Mouse (Mus musculus): Measurements from ENCODE around the gene Pbld2. TPM values are rescaled to one million over a fixed set of nuclear protein-coding genes. Genes with fewer than 3 reads are reported as not detected.

Pbld2 gene
- polyA plus RNA-seq, 1 experiment from 2014 or later, result 1.2 TPM

- H3K27ac ChIP-seq, result peak overlapping the region; percentile 100
- 0 out of 2 replicates have a peak overlapping the region, but pooled peaks have one; percentile 87 for H3K4me3 ChIP-seq (replicated peaks)
- ATAC-seq (ENCODE audit: insufficient number of reproducible peaks, insufficient read depth, low FRiP score, low TSS enrichment, low read depth), result no peak
- no peak overlapping the region for H3K9ac ChIP-seq (replicated peaks)
- no peaks in the 10 kb centered on the region for H3K36me3 ChIP-seq
- no peaks in the 10 kb centered on the region for H3K27me3 ChIP-seq
- H3K9me3 ChIP-seq, result no peaks in the 10 kb centered on the region
- WGBS, result 57% methylated on average over 6 of the region's 6 CpGs
- peaks cover 38% of the 10 kb centered on the region for H3K4me1 ChIP-seq (replicated peaks)
- peak overlapping the region; percentile 67 for H3K4me2 ChIP-seq
Measured at GRCm38 (mm10) chr10:63025491-63026011, 1.4 kb downstream of the Pbld2 start.

DNA sequence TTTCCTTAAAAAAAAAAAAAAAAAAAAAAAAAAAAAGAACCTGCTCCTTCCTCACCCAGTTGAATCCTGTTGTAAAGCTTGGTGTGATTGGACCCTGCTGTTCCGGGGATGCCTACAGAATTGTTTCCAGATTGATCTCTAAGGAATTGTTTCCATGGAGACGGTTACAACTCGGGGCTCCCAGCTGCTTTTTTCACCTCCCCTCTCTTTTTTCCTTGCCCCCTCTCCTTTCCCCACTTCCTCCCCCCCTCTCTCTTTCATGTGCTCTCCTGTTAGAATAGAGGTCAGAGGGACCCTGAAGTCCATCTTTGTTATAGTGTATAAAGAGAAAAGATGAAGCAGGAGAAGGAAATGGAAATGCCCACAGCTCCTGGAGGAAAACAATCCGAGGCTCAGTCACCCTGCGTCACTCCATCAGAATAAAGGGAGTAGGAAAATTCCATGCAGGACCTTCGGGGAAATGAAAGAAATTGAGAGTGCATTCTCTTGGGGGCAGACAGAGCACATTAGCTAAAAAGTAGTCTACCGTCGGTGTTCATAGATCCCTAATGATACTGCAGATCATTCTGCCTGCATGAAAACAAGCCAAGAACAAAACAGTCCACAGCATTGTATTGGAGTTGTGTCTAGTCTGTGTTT lies 2.2 kb downstream of the Pbld2 start:
- 32% methylated on average over 8 of the region's 8 CpGs for WGBS
- Histone ChIP-seq H3K27me3 (no peaks in the 10 kb centered on the region), H3K4me2 (peak overlapping the region; percentile 23), H3K4me1 (replicated peaks) (peaks cover 31% of the 10 kb centered on the region), H3K9me3 (no peaks in the 10 kb centered on the region), H3K36me3 (no peaks in the 10 kb centered on the region), H3K27ac (0 out of 2 replicates have a peak overlapping the region, but pooled peaks have one; percentile 7), H3K4me3 (replicated peaks) (no peak overlapping the region), H3K9ac (replicated peaks) (no peak overlapping the region)
- ATAC-seq (ENCODE audit: insufficient number of reproducible peaks, insufficient read depth, low FRiP score, low TSS enrichment, low read depth), result no peak

- no peak overlapping the region for H3K9ac ChIP-seq (replicated peaks)
- no peak overlapping the region for H3K4me2 ChIP-seq
Measured at GRCm38 (mm10) chr10:63026795-63027160, 2.7 kb downstream of the Pbld2 start.

DNA sequence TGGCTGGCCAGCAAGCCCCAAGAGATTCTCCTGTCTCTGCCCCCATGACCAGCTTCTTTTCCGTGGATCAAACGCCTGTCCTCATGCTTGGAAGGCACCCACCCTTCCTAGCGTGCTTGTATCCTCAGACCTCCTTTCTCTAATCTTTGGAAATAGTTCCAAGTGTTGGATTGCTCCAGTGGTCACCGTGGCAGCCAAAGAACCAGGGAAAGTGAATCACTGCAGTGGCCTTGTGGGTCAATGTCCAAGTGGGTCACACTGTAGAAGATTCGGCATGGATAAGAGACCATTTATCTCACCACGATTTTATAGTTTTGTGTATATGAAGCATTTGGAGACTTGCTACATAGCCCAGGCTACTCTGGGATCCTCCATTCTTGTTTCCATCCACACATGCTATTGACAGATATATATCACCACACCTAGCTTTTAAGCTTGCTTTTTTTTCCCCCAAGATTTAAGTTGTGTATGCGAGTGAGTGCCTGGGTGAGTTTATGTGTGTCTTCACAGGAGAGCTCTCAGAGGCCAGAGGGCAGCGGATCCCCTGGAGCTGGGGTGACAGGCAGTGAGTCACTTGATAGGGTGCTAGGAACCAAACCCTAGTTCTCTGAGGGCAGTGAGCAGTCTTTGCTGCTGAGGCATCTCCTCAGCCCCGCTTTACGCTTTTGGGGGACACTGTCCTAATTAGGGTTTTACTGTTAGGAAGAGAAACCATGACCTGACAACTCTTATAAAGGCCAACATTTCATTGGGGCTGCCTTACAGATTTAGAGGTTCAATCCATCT lies 3.5 kb downstream of the Pbld2 start:
- no peak for ATAC-seq (ENCODE audit: insufficient number of reproducible peaks, insufficient read depth, low FRiP score, low TSS enrichment, low read depth)
- no peaks in the 10 kb centered on the region for H3K27me3 ChIP-seq
- no peaks in the 10 kb centered on the region for H3K36me3 ChIP-seq
- H3K9me3 ChIP-seq, result no peaks in the 10 kb centered on the region
- no peak overlapping the region for H3K27ac ChIP-seq
- no peak overlapping the region for H3K4me3 ChIP-seq (replicated peaks)
- peaks cover 23% of the 10 kb centered on the region for H3K4me1 ChIP-seq (replicated peaks)
- no peak overlapping the region for H3K4me2 ChIP-seq
- WGBS, result 92% methylated on average over 10 of the region's 10 CpGs
- H3K9ac ChIP-seq (replicated peaks), result no peak overlapping the region

More at GRCm38 (mm10) chr10:63026795-63027160, 2.7 kb downstream of the Pbld2 start:
- Histone ChIP-seq H3K36me3 (no peaks in the 10 kb centered on the region), H3K9me3 (no peaks in the 10 kb centered on the region), H3K27me3 (no peaks in the 10 kb centered on the region), H3K4me3 (replicated peaks) (no peak overlapping the region), H3K27ac (0 out of 2 replicates have a peak overlapping the region, but pooled peaks have one; percentile 7), H3K4me1 (replicated peaks) (peaks cover 26% of the 10 kb centered on the region)
- no peak for ATAC-seq (ENCODE audit: insufficient number of reproducible peaks, insufficient read depth, low FRiP score, low TSS enrichment, low read depth)
- WGBS, result 87% methylated on average over 6 of the region's 6 CpGs

DNA sequence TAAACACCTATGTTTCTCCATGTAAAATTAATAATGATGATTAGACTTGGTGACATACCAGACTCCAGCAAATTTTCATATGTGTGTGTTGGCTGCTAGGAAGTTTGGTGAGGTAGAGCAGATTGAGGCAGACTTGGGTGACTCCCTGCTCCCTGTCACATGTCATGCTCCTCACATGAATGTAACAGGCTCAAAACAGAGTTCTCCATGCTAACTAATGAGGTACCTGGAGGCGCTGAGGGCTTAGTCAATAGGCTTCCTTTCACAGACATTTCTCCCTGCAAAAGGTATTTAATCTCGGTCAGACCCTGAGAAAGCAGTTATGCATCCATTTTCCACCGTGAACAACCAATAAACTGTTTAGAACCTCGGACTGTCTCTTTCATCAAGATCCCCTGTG lies 4.3 kb downstream of the Pbld2 start:
- H3K27me3 ChIP-seq, result no peaks in the 10 kb centered on the region
- no peak overlapping the region for H3K4me3 ChIP-seq (replicated peaks)
- ATAC-seq (ENCODE audit: insufficient number of reproducible peaks, insufficient read depth, low FRiP score, low TSS enrichment, low read depth), result no peak
- 72% methylated on average over 4 of the region's 4 CpGs for WGBS
- peaks cover 23% of the 10 kb centered on the region for H3K4me1 ChIP-seq (replicated peaks)
- H3K4me2 ChIP-seq, result no peak overlapping the region
- no peaks in the 10 kb centered on the region for H3K36me3 ChIP-seq
- H3K27ac ChIP-seq, result no peak overlapping the region
- H3K9me3 ChIP-seq, result no peaks in the 10 kb centered on the region
- H3K9ac ChIP-seq (replicated peaks), result no peak overlapping the region

DNA sequence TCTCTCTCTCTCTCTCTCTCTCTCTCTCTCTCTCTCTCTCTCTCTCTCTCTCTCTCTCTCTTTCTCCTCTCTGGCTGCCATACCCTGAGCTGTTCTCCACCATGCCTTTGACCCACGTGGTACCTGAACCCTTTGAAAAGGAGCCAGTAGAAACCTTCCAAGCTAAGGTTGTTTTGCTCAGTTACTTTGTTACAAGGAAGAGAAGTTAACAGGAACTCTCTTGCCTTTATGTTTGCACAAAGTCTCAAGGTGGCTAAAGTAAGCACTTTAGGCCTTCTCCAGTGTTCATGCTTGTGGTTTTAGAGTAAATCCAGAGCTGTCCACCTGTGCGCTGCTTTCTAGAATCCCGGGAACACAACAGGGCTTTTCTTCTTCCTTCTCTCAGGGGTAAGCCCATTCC lies 8.2 kb downstream of the Pbld2 start:
- no peaks in the 10 kb centered on the region for H3K36me3 ChIP-seq
- 83% methylated on average over 3 of the region's 3 CpGs for WGBS
- H3K27me3 ChIP-seq, result no peaks in the 10 kb centered on the region
- H3K27ac ChIP-seq, result no peak overlapping the region
- H3K9ac ChIP-seq (replicated peaks), result no peak overlapping the region
- H3K4me1 ChIP-seq (replicated peaks), result no peaks in the 10 kb centered on the region
- no peak overlapping the region for H3K4me3 ChIP-seq (replicated peaks)
- H3K9me3 ChIP-seq, result no peaks in the 10 kb centered on the region
- ATAC-seq (ENCODE audit: insufficient number of reproducible peaks, insufficient read depth, low FRiP score, low TSS enrichment, low read depth), result no peak
- H3K4me2 ChIP-seq, result no peak overlapping the region

- WGBS, result 83% methylated on average over 3 of the region's 3 CpGs
- ATAC-seq (ENCODE audit: insufficient number of reproducible peaks, insufficient read depth, low FRiP score, low TSS enrichment, low read depth), result no peak
Measured at GRCm38 (mm10) chr10:63032956-63033355, 8.8 kb downstream of the Pbld2 start.

GRCm38 (mm10) chr10:63038571-63039320 lies 14.6 kb downstream of the Pbld2 start:
- no peak overlapping the region for H3K4me3 ChIP-seq (replicated peaks)
- 73% methylated on average over 14 of the region's 14 CpGs for WGBS
- no peaks in the 10 kb centered on the region for H3K36me3 ChIP-seq
- no peak overlapping the region for H3K27ac ChIP-seq
- H3K4me1 ChIP-seq (replicated peaks), result no peaks in the 10 kb centered on the region
- H3K4me2 ChIP-seq, result no peak overlapping the region
- ATAC-seq (ENCODE audit: insufficient number of reproducible peaks, insufficient read depth, low FRiP score, low TSS enrichment, low read depth), result no peak
- H3K9me3 ChIP-seq, result no peaks in the 10 kb centered on the region
- H3K9ac ChIP-seq (replicated peaks), result no peak overlapping the region
- no peaks in the 10 kb centered on the region for H3K27me3 ChIP-seq

More at GRCm38 (mm10) chr10:63032956-63033355, 8.8 kb downstream of the Pbld2 start:
- no peak overlapping the region for H3K4me2 ChIP-seq
- H3K4me1 ChIP-seq (replicated peaks), result no peaks in the 10 kb centered on the region
- H3K4me3 ChIP-seq (replicated peaks), result no peak overlapping the region
- no peak overlapping the region for H3K27ac ChIP-seq
- no peak overlapping the region for H3K9ac ChIP-seq (replicated peaks)
- no peaks in the 10 kb centered on the region for H3K36me3 ChIP-seq
- no peaks in the 10 kb centered on the region for H3K27me3 ChIP-seq
- no peaks in the 10 kb centered on the region for H3K9me3 ChIP-seq

DNA sequence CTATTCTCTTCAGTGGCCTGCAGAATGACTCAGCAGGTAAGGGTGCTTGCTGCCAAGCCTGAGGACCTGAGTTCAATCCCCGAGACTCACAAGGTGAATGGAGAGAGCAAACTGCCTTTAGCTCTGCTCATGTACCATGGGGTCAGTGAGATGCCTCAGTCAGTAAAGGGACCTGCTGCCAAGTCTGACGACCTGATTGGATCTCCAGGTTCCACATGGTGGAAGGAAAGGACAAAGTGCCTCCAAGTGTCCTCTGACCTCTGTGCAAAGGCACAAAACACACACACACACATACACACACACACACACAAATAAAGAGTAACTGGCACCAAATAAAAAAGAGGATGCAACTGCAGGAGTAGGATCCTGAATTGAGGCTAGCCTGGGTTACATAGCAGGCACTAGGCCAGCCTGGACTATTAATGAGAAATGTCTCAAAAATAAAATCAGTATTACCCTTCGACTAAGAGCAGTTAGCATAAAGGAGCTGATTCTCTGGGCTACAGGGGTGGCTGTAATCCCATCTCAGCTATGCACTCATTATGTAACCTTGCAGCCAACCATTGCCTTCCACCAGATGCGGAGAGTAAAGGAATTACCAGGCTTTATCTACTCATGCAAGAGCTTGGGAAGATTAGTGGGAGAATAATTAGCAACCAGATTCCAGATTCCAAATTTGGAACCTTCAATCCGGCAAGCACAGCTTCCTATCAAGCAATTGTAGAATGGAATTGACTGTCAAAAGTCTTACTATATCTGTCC lies 15.9 kb downstream of the Pbld2 start:
- Histone ChIP-seq H3K4me2 (no peak overlapping the region), H3K27ac (no peak overlapping the region), H3K4me1 (replicated peaks) (no peaks in the 10 kb centered on the region), H3K9ac (replicated peaks) (no peak overlapping the region), H3K4me3 (replicated peaks) (no peak overlapping the region), H3K27me3 (no peaks in the 10 kb centered on the region), H3K36me3 (no peaks in the 10 kb centered on the region), H3K9me3 (no peaks in the 10 kb centered on the region)
- WGBS, result 82% methylated on average over 5 of the region's 5 CpGs
- ATAC-seq (ENCODE audit: insufficient number of reproducible peaks, insufficient read depth, low FRiP score, low TSS enrichment, low read depth), result no peak

DNA sequence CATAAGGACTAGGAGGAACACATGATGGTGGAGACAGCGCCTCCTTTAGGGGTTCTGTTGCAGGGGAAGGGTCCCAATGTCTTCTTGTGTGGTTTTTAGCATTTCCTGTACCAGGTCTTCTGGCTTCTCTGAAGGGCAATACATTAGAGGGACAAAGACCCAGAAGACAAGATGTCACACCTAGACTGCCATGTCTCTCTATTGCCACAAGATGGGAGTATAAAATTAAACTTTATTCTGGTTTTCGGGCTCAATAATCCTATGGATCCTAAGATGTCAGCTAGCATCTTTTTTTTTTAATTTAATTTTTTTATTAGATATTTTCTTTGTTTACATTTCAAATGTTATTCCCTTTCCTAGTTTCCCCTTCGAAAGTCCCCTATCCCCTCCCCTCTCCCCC lies 19.0 kb downstream of the Pbld2 start:
- Histone ChIP-seq H3K4me2 (no peak overlapping the region), H3K4me1 (replicated peaks) (no peaks in the 10 kb centered on the region), H3K4me3 (replicated peaks) (no peak overlapping the region), H3K9ac (replicated peaks) (no peak overlapping the region), H3K9me3 (no peaks in the 10 kb centered on the region), H3K27me3 (no peaks in the 10 kb centered on the region), H3K27ac (no peak overlapping the region), H3K36me3 (no peaks in the 10 kb centered on the region)
- 65% methylated on average over 3 of the region's 3 CpGs for WGBS
- ATAC-seq (ENCODE audit: insufficient number of reproducible peaks, insufficient read depth, low FRiP score, low TSS enrichment, low read depth), result no peak
